Mouse (Mus musculus) frontal cortex, postnatal 14 days (tissue): ENCODE measurements around the gene Cela1.
A peak's percentile ranks its signal among the peaks of the same experiment; 100 is the strongest.

Experiments used
- DNase-seq, 2 experiments: peaks; one replicate each; pipeline ENCODE4 v3.0.0; 2022; ENCODE audit warnings: low spot score in 2 of 2

Gene Cela1

GRCm38 (mm10) chr15:100670833-100671232 lies 16.9 kb downstream of the Cela1 start:
- no peak for DNase-seq

DNA sequence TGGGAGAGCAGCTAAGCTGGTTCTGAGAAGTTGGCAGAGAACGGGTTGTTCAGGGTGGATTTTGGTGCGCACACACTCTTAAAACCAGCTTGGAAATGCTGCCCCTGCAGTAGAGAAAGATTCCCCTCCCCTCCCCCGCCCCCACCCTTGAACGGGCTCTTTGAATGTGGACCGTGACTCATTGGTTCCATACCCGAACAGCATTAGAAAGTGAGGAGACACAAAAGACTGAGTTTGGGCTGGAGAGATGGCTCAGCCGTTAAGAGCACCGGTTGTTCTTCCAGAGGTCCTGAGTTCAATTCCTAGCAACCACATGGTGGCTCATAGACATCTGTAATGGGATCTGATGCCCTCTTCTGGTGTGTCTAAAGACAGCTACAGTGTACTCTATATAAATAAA lies 17.7 kb downstream of the Cela1 start:
- no peak for DNase-seq

- DNase-seq, result no peak
Observed at GRCm38 (mm10) chr15:100669337-100669736, 18.4 kb downstream of the Cela1 start, which contains the start of gene Bin2. Bin2 (minus strand) TSS chr15:100669553.

DNA sequence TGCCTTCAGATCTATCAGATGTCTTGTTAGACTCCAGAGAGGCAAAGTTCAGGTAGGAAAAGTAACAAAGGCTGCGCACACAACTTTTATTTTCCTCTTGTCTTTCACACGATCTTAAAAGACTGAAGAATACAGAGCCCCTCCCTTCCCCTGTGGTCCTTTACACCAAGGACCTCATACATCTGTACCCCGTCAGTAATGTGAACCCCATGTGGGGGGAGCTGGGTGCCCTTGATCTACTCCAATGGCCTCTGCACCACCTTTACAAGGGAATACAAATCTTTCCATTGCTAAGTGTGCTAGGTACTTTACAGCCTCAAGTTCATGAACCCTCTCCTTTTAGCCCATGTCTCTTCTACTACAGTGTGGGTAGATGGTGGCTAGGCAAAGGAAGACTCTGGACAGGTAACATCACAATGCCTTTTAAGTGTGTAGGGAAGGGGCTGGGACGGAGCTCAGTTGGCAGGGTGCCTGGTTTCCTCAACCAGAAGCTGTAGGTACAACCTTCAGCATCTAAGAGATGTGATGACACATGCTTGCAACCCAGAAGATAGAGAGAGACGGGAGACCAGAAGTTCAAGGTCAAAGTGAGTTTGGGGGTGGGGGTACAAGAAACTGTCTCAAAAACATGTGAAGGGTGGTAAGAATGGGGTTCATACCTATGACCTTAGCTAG lies 19.7 kb downstream of the Cela1 start:
- DNase-seq, result no peak

- DNase-seq, result no peak
Observed at GRCm38 (mm10) chr15:100667420-100667819, 20.3 kb downstream of the Cela1 start.

DNA sequence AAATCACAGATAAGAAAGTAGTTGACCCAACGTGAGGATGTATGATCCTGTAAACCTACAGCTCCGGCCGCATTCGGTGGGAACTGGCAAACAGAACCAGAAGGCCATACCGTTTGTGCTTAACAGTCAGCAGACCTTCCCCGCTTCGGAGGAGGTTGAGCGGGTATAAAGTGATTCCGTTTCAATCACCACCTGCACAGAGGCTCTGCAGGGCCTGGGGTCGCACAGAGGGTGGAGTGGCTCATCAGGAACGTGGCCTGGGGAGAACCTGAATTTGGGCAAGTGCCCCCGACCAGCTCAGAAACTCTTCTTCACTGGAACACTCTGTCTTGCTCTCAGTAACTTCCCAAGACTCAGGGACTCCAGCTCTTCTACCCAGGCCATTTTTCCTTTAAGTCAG lies 20.9 kb downstream of the Cela1 start:
- no peak for DNase-seq

DNA sequence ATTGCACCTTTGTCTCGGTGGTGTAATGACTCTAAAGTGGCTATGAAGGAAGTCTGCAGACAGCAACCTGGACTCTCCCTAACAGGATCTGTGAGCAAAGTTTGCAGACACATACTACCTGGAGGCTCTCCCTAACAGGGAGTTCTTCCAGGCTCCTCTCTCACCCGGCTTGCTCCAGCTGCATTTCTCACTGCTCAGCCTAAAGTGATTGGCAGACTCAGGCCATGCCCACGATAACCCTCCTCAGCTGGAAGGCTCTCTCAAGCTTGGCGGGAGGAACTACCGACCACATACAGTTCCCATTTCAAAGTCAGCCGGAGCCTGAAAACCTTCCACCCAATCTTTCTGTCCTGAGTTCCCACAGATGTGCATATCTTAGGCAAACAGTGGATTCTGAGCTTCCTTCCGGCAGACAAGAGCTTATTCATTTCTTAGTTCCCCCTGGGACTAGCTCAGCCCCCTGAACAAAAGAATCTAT lies 21.5 kb downstream of the Cela1 start:
- DNase-seq, result peak in 1 of 2 experiments; percentile 10

- DNase-seq, result no peak
Observed at GRCm38 (mm10) chr15:100665411-100666218, 22.1 kb downstream of the Cela1 start.

GRCm38 (mm10) chr15:100664813-100665274 lies 22.9 kb downstream of the Cela1 start:
- no peak for DNase-seq

- no peak for DNase-seq
Observed at GRCm38 (mm10) chr15:100660805-100661204, 26.9 kb downstream of the Cela1 start.

GRCm38 (mm10) chr15:100660306-100660705 lies 27.4 kb downstream of the Cela1 start:
- DNase-seq, result peak in 1 of 2 experiments; percentile 34

GRCm38 (mm10) chr15:100655201-100655600 lies 32.5 kb downstream of the Cela1 start:
- no peak for DNase-seq

DNA sequence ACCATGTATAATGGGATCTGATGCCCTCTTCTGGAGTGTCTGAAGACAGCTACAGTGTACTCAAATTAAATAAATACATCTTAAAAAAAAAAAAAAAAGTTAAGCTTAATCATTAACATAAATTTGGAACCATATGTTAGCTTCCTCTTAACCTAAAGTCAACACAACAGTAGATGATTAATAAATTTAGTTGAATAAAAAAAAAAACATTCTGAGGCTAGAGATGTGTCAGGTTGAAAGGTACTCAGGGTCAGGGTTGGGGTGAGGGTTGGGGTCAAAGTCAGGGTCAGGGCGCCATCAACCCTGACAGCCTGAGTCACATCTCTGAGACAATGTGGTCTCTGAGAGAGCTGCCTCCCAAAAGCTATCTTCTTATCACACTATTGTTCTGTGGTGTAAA lies 33.5 kb downstream of the Cela1 start:
- DNase-seq, result no peak

- no peak for DNase-seq
Observed at GRCm38 (mm10) chr15:100651610-100652009, 36.1 kb downstream of the Cela1 start.

- DNase-seq, result no peak
Observed at GRCm38 (mm10) chr15:100650111-100650510, 37.6 kb downstream of the Cela1 start.

- DNase-seq, result no peak
Observed at GRCm38 (mm10) chr15:100646161-100646560, 41.6 kb downstream of the Cela1 start.

GRCm38 (mm10) chr15:100642451-100642850 lies 45.3 kb downstream of the Cela1 start:
- no peak for DNase-seq

DNA sequence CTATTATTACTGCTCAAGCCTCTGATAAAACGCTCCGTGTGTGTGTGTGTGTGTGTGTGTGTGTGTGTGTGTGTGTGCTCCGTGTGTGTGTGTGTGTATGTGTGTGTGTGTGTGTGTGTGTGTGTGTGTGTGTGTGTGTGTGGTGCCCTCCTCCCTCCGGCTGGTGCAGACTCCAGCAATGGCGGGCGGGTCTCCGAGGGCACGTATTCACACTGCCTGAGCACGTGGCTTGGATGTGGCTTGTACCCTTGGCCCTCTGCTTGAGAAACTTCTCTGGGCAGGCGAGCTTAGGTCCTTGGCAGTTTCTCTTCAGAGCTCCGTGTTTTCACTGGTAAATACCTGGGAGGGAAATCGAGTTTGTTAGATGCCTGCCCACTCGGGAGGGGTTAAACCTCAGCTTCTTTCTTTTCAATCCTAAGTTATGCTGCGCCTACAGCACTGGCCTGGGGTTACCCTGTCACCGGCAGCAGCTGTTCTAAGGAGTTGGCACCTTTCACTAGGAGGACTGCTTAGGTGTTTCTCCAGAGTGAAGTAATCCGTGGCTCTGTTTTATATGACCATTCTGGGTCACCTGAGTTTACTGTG lies 46.4 kb downstream of the Cela1 start:
- no peak for DNase-seq

DNA sequence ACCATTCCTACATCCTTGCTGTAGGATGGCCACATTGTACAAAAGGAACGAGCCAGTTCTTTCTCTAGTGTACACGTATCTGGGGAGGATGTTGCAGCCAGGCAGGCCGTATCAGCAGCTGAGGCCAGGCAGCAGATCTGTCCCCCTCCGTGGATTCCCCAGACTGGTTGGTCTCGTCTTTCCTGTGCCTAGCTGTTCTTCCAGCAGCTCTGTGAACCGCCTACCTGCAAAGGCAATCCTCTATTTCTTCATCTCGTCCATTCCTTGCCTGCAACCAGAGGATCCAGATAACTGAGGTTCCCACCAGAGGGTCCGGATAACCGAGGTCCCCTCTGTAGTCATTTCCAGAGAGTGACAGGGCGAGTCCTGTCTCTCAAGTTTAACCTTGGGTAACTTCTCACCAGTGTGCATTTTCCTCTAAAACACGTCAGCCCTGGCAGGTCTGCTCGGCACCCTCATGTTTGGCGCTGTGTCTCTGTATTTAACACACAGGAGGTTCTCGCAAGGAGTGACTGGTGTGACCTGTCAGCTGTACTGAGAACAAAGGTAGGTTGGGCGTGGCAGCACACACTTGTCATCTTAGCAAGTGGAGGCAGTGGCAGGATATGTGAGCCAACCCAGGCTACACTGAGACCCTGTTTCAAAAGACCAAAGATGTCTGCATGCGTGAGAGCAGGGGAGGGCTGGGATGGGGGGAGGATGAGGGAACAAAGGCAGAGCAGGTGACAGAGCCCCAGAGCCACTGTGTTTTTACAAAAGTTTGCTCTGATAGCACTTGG lies 47.6 kb downstream of the Cela1 start:
- no peak for DNase-seq

DNA sequence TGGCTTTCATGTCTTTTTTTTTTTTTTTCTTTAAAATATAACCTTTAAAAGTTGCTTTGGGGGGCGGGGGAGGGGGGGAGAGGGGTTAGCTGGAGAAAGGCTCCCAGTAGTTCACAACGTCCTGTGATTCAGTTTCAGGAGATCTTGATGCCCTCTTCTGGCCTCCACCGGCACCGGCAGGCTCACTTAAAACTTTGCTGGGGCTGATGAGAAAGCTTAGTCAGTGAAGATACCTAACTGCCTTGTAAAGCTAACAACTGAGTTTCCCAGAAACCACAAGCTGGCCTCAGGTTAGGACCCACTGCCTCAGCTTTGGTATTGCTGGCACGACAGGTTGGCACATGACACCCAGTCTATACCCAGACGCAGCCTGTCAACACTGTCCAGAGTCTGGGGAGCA lies 50.1 kb downstream of the Cela1 start:
- no peak for DNase-seq

GRCm38 (mm10) chr15:100636700-100637501 lies 50.8 kb downstream of the Cela1 start, which contains the start of gene Smagp:
Smagp (minus strand) TSS chr15:100636940.
- DNase-seq, result no peak
